Mouse (Mus musculus): ENCODE data around the gene Abca8a.
"Not testable (repeated sequence)": the region's sequence is repeated elsewhere in the genome, so short reads cannot be mapped to it uniquely, and the experiment has no call there.

The Abca8a gene

DNA sequence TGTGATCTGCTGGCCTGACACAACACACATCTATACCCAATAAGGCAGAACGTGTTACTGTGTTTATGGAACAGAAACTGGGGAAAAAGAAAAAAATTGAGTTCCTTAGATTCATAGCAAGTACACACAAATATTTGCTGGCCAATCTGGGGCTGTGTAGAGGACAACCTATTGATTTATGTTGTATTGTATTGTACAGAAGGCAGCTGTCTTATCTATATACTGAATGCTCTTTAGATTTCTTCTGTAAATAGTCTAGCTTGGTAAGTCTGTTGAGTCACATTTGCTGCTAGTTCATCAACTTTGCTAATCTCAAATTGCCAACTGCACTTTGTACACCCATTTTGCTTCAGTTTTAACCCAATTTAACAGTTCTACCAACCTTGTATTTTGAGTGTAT, 107.6 kb downstream of the Abca8a start:
- in situ Hi-C loops (cut with MboI; ENCODE audit: unreplicated experiment in 2 of 2): no loop called here

DNA sequence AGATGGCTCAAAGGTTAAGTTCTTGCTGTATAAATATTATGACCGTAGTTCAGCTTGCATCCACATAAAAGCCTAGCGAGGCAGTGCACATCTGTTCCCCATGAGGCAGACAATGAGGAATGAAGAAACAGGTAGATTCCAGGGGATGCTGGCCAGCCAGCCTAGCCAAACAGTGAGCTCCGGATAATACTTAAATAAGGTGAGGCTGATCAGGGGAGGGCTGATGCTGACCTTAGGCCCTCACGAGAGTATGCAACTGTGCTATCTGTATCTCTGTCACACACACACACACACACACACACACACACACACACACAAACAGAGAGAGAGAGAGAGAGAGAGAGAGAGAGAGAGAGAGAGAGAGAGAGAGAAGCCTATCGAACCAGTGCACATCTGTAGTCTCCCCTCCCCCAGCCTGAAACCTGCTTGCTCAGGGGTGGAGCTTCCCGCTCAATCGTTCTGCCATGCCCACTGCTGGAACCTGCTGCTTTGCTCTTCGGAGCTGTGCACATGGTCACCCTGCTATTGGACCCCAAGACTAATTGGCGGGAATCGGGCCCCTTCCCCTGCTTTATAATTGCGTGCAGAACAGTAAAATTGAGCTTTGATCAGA, 108.2 kb downstream of the Abca8a start:
- in situ Hi-C loops (cut with MboI; ENCODE audit: unreplicated experiment in 2 of 2): not testable (repeated sequence)

DNA sequence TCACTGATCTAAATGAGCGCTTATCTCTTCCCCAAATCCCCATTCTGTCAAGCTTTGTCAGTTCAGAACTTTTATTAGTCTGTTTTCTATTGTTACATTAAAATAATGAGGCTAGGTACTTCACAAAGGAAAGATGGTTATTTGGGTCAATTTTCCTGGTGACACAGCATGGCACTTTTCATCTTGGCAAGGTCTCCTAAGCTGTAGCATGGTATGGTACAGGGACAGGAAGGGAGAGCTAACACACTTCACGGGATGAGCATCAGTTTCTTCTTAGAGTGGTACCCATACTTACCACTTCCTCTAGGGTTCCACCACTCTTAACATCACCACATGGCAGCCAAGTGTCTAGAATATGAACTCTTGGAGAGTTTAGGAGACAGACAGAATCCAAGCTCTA, 113.9 kb downstream of the Abca8a start:
- in situ Hi-C loops (cut with MboI; ENCODE audit: unreplicated experiment in 2 of 2): no loop called here

All from v-Abl transformed pro-B cells (cell line).